Mouse (Mus musculus): ENCODE measurements around the gene Mrpl20. TPM values are rescaled to one million over a fixed set of nuclear protein-coding genes. Genes with fewer than 3 reads are reported as not detected.
A peak's percentile ranks its signal among the peaks of the same experiment; 100 is the strongest.

Mrpl20 gene
- polyA plus RNA-seq, 1 experiment, result 109 TPM

DNA sequence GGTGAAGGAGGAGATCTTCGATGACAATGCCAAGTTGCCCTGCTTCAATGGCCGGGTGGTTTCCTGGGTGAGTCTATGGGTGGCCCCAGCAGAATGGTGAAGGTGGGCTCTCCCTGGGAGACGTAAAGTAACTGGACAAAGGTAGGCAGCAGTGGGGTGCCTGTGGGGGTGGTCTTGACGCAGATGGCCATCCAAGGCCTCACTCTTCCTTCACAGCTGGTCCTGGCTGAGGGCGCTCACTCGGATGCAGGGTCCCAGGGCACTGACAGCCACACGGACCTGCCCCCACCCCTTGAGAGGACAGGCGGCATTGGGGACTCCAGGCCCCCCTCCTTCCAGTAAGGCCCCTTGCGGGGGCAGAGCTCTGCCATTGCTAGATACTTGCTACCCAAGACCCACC is 50.7 kb downstream of the Mrpl20 start:
- no peak for TF ChIP-seq CTCF (IDR thresholded peaks at IDR 0.05; ENCODE audit: borderline replicate concordance, insufficient read depth, low read depth, low read length)
- TF ChIP-seq POLR2A (IDR thresholded peaks at IDR 0.05; ENCODE audit: borderline replicate concordance, insufficient read depth, low read length), result no peak
- Histone ChIP-seq H3K4me1 (ENCODE audit: control insufficient read depth, insufficient read depth, low read length) (peaks cover 30% of the 10 kb centered on the region), H3K27ac (ENCODE audit: insufficient read depth, low read length) (no peak overlapping the region), H3K27me3 (ENCODE audit: control insufficient read depth, insufficient read depth, low read length) (no peaks in the 10 kb centered on the region), H3K4me3 (replicated peaks; ENCODE audit: insufficient read depth, low read depth, low read length) (no peak overlapping the region)
- DNase-seq, result no peak
- WGBS, result 79% methylated on average over 9 of the region's 9 CpGs

DNA sequence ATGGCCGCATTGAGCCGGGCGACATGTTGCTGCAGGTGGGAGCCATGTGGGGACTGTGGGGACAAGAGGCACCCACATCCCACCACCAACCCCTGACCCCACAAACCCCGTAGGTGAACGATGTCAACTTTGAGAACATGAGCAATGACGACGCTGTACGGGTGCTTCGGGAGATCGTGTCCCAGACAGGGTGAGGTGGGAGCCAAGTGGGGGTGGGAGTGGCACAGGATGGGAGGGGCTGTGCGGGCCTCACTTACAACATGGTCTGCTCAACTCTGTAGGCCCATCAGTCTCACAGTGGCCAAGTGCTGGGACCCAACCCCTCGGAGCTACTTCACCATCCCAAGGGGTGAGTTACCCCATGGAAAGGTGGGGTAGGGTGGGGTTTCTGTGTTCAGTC is 52.3 kb downstream of the Mrpl20 start:
- H3K27me3 ChIP-seq (ENCODE audit: control insufficient read depth, insufficient read depth, low read length), result no peaks in the 10 kb centered on the region
- WGBS, result 95% methylated on average over 12 of the region's 12 CpGs
- no peak overlapping the region for H3K4me3 ChIP-seq (replicated peaks; ENCODE audit: insufficient read depth, low read depth, low read length)
- no peak for DNase-seq
- TF ChIP-seq CTCF (IDR thresholded peaks at IDR 0.05; ENCODE audit: borderline replicate concordance, insufficient read depth, low read depth, low read length) (no peak), POLR2A (IDR thresholded peaks at IDR 0.05; ENCODE audit: borderline replicate concordance, insufficient read depth, low read length) (no peak)
- H3K4me1 ChIP-seq (ENCODE audit: control insufficient read depth, insufficient read depth, low read length), result peaks cover 23% of the 10 kb centered on the region
- H3K27ac ChIP-seq (ENCODE audit: insufficient read depth, low read length), result no peak overlapping the region

DNA sequence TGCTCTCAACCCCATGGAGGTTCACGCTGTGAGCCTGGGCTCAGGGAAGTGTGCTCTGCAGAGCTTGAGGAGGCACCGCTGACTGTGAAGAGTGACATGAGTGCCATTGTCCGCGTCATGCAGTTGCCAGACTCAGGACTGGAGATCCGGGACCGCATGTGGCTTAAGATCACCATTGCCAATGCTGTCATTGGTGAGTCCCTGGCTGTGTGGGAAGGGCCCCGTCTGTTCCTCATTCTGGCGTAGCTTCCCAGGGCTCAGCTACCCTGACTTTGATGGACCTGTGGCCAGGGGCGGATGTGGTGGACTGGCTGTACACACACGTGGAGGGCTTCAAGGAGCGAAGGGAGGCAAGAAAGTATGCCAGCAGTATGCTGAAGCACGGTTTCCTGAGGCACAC is 53.4 kb downstream of the Mrpl20 start:
- H3K27ac ChIP-seq (ENCODE audit: insufficient read depth, low read length), result no peak overlapping the region
- 73% methylated on average over 12 of the region's 12 CpGs for WGBS
- H3K27me3 ChIP-seq (ENCODE audit: control insufficient read depth, insufficient read depth, low read length), result no peaks in the 10 kb centered on the region
- TF ChIP-seq POLR2A (IDR thresholded peaks at IDR 0.05; ENCODE audit: borderline replicate concordance, insufficient read depth, low read length) (no peak), CTCF (IDR thresholded peaks at IDR 0.05; ENCODE audit: borderline replicate concordance, insufficient read depth, low read depth, low read length) (no peak)
- peak; percentile 42 to 63 for DNase-seq
- H3K4me1 ChIP-seq (ENCODE audit: control insufficient read depth, insufficient read depth, low read length), result peaks cover 15% of the 10 kb centered on the region
- H3K4me3 ChIP-seq (replicated peaks; ENCODE audit: insufficient read depth, low read depth, low read length), result no peak overlapping the region

DNA sequence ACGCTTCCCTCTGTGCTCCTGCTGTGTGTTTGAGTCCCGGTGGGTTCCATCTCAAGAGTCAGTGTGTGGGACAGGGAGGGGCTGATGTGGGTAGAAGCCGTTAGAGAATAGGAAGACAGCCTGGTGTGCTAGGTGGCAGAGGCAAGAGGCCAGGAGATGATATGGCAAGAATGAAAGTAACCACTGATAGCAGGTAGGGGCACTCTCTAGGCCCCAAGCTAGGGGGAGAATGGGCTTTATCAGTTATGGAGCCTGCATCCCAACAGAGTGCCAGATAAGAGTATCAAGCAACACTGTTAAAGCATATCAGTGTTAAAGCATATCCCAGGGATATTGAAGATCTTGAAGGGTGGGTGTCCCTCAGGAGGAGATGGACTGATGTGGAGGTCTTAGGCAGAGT is 54.2 kb downstream of the Mrpl20 start:
- WGBS, result 68% methylated on average over 3 of the region's 3 CpGs
- H3K27me3 ChIP-seq (ENCODE audit: control insufficient read depth, insufficient read depth, low read length), result no peaks in the 10 kb centered on the region
- TF ChIP-seq POLR2A (IDR thresholded peaks at IDR 0.05; ENCODE audit: borderline replicate concordance, insufficient read depth, low read length), result no peak
- TF ChIP-seq CTCF (IDR thresholded peaks at IDR 0.05; ENCODE audit: borderline replicate concordance, insufficient read depth, low read depth, low read length), result no peak
- DNase-seq, result peak in 1 of 2 experiments; percentile 13
- no peak overlapping the region for H3K4me3 ChIP-seq (replicated peaks; ENCODE audit: insufficient read depth, low read depth, low read length)
- no peak overlapping the region for H3K27ac ChIP-seq (ENCODE audit: insufficient read depth, low read length)
- peaks cover 8% of the 10 kb centered on the region for H3K4me1 ChIP-seq (ENCODE audit: control insufficient read depth, insufficient read depth, low read length)

DNA sequence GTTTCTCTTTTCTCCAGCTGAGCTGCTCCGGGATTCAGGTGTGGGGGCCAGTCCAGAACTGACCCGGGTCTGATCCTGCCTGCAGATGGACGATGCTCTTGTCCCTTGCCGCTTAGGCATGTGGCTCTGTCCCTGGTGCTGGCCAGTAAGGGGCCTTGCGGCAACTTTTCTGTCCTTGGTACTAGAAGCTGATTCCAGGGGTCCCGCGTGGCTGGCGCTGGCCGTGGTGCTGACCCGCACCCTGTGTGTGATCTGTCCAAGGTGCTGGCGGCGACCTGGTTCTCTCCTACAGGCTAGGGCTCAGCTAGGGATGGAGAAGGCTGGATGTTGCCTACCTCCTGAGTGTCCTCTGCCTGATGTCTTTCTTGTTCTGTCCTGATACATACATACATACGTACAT is 56.6 kb downstream of the Mrpl20 start:
- no peak overlapping the region for H3K27ac ChIP-seq (ENCODE audit: insufficient read depth, low read length)
- TF ChIP-seq CTCF (IDR thresholded peaks at IDR 0.05; ENCODE audit: borderline replicate concordance, insufficient read depth, low read depth, low read length) (no peak), POLR2A (IDR thresholded peaks at IDR 0.05; ENCODE audit: borderline replicate concordance, insufficient read depth, low read length) (no peak)
- no peaks in the 10 kb centered on the region for H3K27me3 ChIP-seq (ENCODE audit: control insufficient read depth, insufficient read depth, low read length)
- 42% methylated on average over 13 of the region's 13 CpGs for WGBS
- no peaks in the 10 kb centered on the region for H3K4me1 ChIP-seq (ENCODE audit: control insufficient read depth, insufficient read depth, low read length)
- no peak overlapping the region for H3K4me3 ChIP-seq (replicated peaks; ENCODE audit: insufficient read depth, low read depth, low read length)
- DNase-seq, result no peak

Other genes with a start within 250 kb of the Mrpl20 start
- 59.0 and 60.2 TPM in 2 replicates for gene Nadk, start 240.5 kb upstream of the Mrpl20 start, polyA plus RNA-seq (2012; rRNA removed)
- gene Slc35e2, start 201.5 kb upstream of the Mrpl20 start, polyA plus RNA-seq (2012; rRNA removed), result 20.3 and 20.5 TPM in 2 replicates
- 57.8 and 63.7 TPM in 2 replicates for gene Cdk11b, start 178.0 kb upstream of the Mrpl20 start, polyA plus RNA-seq (2012; rRNA removed)
- not detected in 2 replicates for gene Gm10563, start 157.5 kb upstream of the Mrpl20 start, polyA plus RNA-seq (2012; rRNA removed)
- gene Mmp23, start 149.5 kb upstream of the Mrpl20 start, polyA plus RNA-seq (2012; rRNA removed), result 38.1 and 39.4 TPM in 2 replicates
- gene Mib2, start 133.7 kb upstream of the Mrpl20 start, polyA plus RNA-seq (2012; rRNA removed), result 146 and 152 TPM in 2 replicates
- 112 and 114 TPM in 2 replicates for gene Fndc10, start 108.5 kb upstream of the Mrpl20 start, polyA plus RNA-seq (2012; rRNA removed)
- gene Ssu72, start 98.1 kb upstream of the Mrpl20 start, polyA plus RNA-seq (2012; rRNA removed), result 141 and 152 TPM in 2 replicates
- 123 and 133 TPM in 2 replicates for gene Tmem240, start 68.1 kb upstream of the Mrpl20 start, polyA plus RNA-seq (2012; rRNA removed)
- 114 and 123 TPM in 2 replicates for gene Atad3a, start 41.8 kb upstream of the Mrpl20 start, polyA plus RNA-seq (2012; rRNA removed)
- 33.8 and 35.4 TPM in 2 replicates for gene Vwa1, start 28.2 kb upstream of the Mrpl20 start, polyA plus RNA-seq (2012; rRNA removed)
- gene Tmem88b, start 17.0 kb upstream of the Mrpl20 start, polyA plus RNA-seq (2012; rRNA removed), result 61.7 and 81.7 TPM in 2 replicates
- gene Ankrd65, start 12.4 kb upstream of the Mrpl20 start, polyA plus RNA-seq (2012; rRNA removed), result 0.13 and 0.16 TPM in 2 replicates
- gene Ccnl2, start 9.6 kb downstream of the Mrpl20 start, polyA plus RNA-seq (2012; rRNA removed), result 171 and 172 TPM in 2 replicates
- 155 and 159 TPM in 2 replicates for gene Aurkaip1, start 28.4 kb downstream of the Mrpl20 start, polyA plus RNA-seq (2012; rRNA removed)
- gene Mxra8, start 36.8 kb downstream of the Mrpl20 start, polyA plus RNA-seq (2012; rRNA removed), result 23.8 and 29.7 TPM in 2 replicates
- gene Dvl1, start 44.5 kb downstream of the Mrpl20 start, polyA plus RNA-seq (2012; rRNA removed), result 160 and 163 TPM in 2 replicates
- 0.87 and 1.0 TPM in 2 replicates for gene Tas1r3, start 60.5 kb downstream of the Mrpl20 start, polyA plus RNA-seq (2012; rRNA removed)
- gene Cptp, start 66.6 kb downstream of the Mrpl20 start, polyA plus RNA-seq (2012; rRNA removed), result 40.5 and 45.1 TPM in 2 replicates
- 50.1 and 52.2 TPM in 2 replicates for gene Ints11, start 66.7 kb downstream of the Mrpl20 start, polyA plus RNA-seq (2012; rRNA removed)
- 69.9 and 70.1 TPM in 2 replicates for gene Pusl1, start 88.9 kb downstream of the Mrpl20 start, polyA plus RNA-seq (2012; rRNA removed)
- gene Acap3, start 88.9 kb downstream of the Mrpl20 start, polyA plus RNA-seq (2012; rRNA removed), result 98.5 and 99.2 TPM in 2 replicates
- gene Ube2j2, start 141.0 kb downstream of the Mrpl20 start, polyA plus RNA-seq (2012; rRNA removed), result 78.4 and 83.8 TPM in 2 replicates
- gene C1qtnf12, start 159.4 kb downstream of the Mrpl20 start, polyA plus RNA-seq (2012; rRNA removed), result 16.8 and 22.1 TPM in 2 replicates
- gene B3galt6, start 189.8 kb downstream of the Mrpl20 start, polyA plus RNA-seq (2012; rRNA removed), result 10.8 and 11.4 TPM in 2 replicates
- 136 and 142 TPM in 2 replicates for gene Sdf4, start 190.0 kb downstream of the Mrpl20 start, polyA plus RNA-seq (2012; rRNA removed)
- 3.6 and 5.2 TPM in 2 replicates for gene Tnfrsf4, start 211.0 kb downstream of the Mrpl20 start, polyA plus RNA-seq (2012; rRNA removed)
- gene Tnfrsf18, start 223.3 kb downstream of the Mrpl20 start, polyA plus RNA-seq (2012; rRNA removed), result 0.10 and 0.11 TPM in 2 replicates